Mouse (Mus musculus) testis, adult 2 months (tissue): ENCODE results near the gene Dnm3.

Experiments used
- CTCF ChIP-seq: fragments of 200-500 bp; IDR thresholded peaks from 2 replicates; pipeline ENCODE4 v1.5.1; 2012; ENCODE audit warnings: low read depth, mild to moderate bottlenecking, inconsistent platforms, low read length, moderate library complexity; ENCODE audit not compliant: control insufficient read depth, insufficient read depth, insufficient replicate concordance
- POLR2A ChIP-seq: fragments of 200-500 bp; IDR thresholded peaks from 2 replicates; pipeline ENCODE4 v1.6.1; 2012; ENCODE audit warnings: low read depth, mild to moderate bottlenecking, inconsistent platforms, low read length, moderate library complexity; ENCODE audit not compliant: control insufficient read depth

- no peak for TF ChIP-seq CTCF
- TF ChIP-seq POLR2A = no peak
Measured at GRCm38 (mm10) chr1:162223258-162223940, 254.4 kb downstream of the Dnm3 start.
